Mouse (Mus musculus): Measurements from ENCODE around the gene Stt3a.

Gene Stt3a

GRCm38 (mm10) chr9:36767203-36768143, at the start of gene Stt3a:
Gene Stt3a (minus strand): TSS chr9:36767679.
- peak; percentile 99 to 100 for DNase-seq (ENCODE audit: low spot score in 2 of 2)

GRCm38 (mm10) chr9:36814486-36814885, 47.0 kb upstream of the Stt3a start:
- no peak for DNase-seq (ENCODE audit: low spot score in 2 of 2)

DNA sequence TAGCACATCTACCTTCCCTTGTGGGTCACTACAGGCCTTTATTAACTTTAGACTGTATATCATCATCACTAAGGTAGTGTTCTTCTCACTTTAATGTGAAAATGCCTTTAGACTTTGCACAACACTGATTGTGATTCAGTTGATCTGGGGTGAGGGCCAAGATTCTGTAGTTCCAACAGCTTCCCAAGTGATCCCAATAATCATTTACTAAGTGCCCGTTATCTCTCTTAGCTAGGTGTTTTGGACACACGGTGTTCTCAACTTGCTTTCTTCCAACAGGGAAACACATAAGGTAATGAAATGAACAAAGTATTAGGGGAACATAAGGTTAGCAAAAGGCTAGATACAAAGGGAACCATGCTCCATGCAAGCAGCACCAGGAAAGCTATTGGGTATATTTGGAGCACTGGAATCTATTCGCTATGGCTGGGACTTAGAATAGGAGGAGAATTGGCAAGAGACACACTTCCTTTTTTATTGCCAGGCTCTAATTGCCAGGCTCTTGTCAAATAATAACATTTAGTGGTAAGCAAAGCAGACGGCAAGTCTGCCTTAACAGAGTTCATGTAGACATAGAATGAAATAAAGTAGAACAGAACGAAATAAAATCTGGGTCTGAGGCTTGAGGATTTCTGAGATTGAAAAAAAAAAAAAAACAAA, 40.8 kb upstream of the Stt3a start:
- DNase-seq (ENCODE audit: low spot score in 2 of 2), result no peak

DNA sequence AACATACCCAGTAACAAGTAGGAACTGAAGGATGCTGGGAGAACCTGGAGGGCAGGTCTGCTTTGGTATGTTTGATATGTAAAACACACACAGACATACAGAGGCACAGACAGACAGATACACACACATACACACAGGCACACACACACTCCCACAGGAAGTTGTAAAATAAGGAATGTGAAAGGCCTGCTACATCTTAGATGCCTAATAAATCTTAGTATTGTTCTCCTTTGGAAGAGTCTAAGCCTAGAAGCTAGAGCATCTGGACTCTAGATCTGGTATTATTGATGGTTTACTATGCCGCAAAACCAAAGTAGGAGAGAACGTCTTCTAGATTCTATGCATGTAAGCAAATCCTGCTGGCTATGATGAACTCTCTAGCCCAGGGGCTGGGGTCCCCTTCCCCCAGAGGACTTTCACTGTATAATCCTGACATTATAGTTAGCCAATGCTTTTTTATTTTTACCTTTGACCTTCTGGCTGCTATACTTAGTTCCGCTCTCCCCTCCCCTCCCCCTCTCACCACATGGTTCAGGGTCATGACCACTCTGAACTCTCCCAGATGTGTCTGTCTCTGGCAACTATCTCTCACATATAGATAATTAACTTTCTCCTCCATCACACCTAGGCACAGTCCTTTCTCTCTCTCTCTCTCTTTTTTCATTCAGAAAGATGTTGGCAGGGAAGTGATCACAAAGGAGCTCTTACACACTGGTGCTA, 37.9 kb upstream of the Stt3a start:
- DNase-seq (ENCODE audit: low spot score in 2 of 2), result no peak

GRCm38 (mm10) chr9:36803926-36804325, 36.4 kb upstream of the Stt3a start:
- no peak for DNase-seq (ENCODE audit: low spot score in 2 of 2)

DNA sequence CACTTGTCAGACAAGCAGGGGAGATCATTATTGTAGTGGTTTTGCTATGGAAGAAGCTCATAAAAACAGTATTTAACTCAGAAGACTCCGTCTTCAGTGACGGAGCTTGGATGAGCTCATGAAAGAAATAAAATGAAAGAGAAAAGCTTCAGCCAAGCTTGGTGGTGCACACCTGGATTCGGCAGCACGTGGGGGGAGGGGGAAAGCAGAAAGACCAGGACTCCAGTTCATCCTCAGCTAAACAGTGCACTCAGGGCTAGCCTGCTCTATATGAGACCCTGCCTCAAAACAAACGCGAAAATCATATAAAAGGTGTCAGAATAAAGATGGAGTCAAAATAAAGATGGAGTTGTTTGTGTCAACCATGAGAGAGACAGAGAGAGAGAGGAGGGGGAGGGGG, 35.9 kb upstream of the Stt3a start:
- no peak for DNase-seq (ENCODE audit: low spot score in 2 of 2)

- no peak for DNase-seq (ENCODE audit: low spot score in 2 of 2)
These were observed 35.5 kb upstream of the Stt3a start for GRCm38 (mm10) chr9:36802951-36803350.

DNA sequence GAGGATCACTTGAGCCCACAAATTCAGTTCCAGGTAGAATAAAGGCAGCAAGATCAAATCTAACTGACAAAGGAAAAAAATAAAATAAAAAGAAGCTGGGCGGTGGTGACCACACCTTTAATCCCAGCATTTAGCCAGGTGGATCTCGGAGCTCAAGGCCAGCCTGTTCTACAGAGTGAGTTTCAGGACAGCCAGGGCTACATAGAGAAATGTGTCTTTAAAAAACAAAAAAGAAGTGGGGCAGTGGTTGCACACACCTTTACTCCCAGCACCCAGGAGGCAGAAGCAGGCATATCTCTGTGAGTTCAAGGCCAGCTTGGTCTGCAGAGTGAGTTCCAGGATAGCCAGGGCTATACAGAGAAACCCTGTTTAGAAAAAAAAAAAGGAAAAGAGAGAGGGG, 34.5 kb upstream of the Stt3a start:
- DNase-seq (ENCODE audit: low spot score in 2 of 2), result no peak

- peak; percentile 89 to 91 for DNase-seq (ENCODE audit: low spot score in 2 of 2)
These were observed 29.5 kb upstream of the Stt3a start, which contains the start of gene Ei24 for GRCm38 (mm10) chr9:36796781-36797555. Gene Ei24 (minus strand): TSS chr9:36797393.

DNA sequence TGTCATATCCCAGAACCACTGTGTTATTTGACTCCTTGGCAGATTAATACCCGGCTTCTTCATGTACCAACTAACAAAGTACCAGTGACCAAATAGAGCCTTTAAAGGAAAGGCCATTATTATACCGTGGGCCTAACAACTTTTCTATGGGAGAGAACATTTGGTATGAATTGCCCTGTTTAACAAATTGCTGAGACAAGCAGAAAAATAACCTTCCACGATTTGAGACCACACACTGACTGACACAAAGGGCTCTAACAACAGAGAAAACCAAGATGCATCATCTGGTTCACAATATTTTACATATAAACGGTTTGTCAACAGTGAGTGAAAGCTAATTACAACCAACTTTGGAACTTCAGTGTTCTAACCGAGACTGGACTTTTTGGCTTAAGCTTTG, 28.7 kb upstream of the Stt3a start:
- DNase-seq (ENCODE audit: low spot score in 2 of 2), result no peak

DNA sequence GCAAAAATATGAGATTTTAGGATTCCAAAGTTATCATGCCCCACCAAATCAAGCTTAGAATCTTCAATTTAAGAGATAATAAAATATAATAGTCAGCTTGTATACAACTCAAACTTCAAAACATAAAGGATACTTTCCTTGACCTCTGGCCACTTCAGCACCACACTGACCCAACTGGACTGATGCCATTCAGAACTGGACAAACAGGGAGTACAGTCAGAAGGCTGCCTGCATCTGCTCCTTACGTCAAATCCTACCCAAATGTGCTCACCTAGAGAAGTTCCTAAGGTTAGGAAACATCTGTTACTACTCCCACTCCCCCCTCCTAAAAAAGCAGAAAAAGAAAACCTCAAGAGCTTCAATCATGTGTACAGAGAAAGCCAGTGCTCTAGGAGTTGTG, 28.1 kb upstream of the Stt3a start:
- DNase-seq (ENCODE audit: low spot score in 2 of 2), result no peak

DNA sequence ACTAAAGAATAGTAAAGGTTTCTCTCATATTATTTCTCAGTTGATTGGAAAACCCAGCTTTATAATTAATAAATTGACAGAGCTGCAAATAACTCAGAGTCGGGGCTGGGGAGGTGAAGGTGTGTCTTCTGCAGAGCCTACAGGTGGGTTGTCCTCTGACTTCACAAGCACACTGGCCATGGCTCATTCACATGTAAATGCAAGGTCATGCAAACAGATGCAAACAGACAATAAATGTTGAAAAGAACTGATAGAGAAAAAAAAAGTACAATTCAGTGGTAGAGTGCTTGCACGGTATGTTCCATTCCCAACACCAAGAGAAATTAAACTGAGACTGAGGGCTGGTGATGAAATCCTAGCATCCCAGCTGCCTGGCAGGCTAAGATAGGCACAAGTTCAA, 27.0 kb upstream of the Stt3a start:
- DNase-seq (ENCODE audit: low spot score in 2 of 2), result no peak

GRCm38 (mm10) chr9:36792191-36792590, 24.7 kb upstream of the Stt3a start:
- DNase-seq (ENCODE audit: low spot score in 2 of 2), result no peak

GRCm38 (mm10) chr9:36783921-36784320, 16.4 kb upstream of the Stt3a start:
- no peak for DNase-seq (ENCODE audit: low spot score in 2 of 2)

DNA sequence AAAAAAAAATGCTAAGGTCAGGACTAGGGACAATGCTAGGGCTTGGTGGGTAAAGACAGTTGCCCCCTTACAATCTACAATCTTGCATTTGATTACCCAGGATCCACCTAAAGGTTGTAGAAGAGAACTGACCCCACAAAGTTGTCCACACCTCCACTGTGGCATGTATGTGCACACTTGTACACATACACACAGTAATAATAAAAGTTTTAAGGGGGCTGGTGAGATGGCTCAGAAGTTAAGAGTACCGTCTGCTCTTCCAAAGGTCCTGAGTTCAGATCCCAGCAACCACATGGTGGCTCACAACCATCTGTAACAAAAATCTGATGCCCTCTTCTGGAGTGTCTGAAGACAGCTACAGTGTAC, 1.6 kb upstream of the Stt3a start:
- no peak for DNase-seq (ENCODE audit: low spot score in 2 of 2)

GRCm38 (mm10) chr9:36768156-36769047, 923 bp upstream of the Stt3a start:
- DNase-seq (ENCODE audit: low spot score in 2 of 2), result no peak

DNA sequence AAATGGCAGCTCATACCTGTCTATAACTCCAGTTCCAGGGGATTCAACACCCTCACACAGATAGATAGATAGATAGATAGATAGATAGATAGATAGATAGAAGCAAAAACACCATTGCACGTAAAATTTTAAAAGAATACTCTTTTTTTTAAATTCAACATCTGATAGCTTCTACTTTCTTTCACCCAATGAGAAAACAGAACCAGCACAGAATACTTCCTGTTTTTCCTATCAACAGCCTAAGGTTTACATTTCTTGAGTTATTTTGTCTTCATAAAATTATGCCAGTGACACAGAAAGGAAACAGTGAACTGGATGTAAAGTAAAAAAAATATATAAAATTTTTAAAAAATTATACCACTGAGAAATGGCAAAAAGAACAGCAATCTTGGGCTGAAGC, 3.1 kb downstream of the Stt3a start:
- DNase-seq (ENCODE audit: low spot score in 2 of 2), result no peak

GRCm38 (mm10) chr9:36727034-36727755, 40.3 kb downstream of the Stt3a start, which contains the start of gene Chek1:
Gene Chek1 (minus strand): TSS chr9:36727065.
- DNase-seq (ENCODE audit: low spot score in 2 of 2), result no peak

- DNase-seq (ENCODE audit: low spot score in 2 of 2), result peak; percentile 92 to 96
These were observed 41.1 kb downstream of the Stt3a start for GRCm38 (mm10) chr9:36726131-36727033.

Data from frontal cortex, postnatal 36 days (tissue).